13 mouse cellular contexts compared by ENCODE assay signal in the genomic region with DNA sequence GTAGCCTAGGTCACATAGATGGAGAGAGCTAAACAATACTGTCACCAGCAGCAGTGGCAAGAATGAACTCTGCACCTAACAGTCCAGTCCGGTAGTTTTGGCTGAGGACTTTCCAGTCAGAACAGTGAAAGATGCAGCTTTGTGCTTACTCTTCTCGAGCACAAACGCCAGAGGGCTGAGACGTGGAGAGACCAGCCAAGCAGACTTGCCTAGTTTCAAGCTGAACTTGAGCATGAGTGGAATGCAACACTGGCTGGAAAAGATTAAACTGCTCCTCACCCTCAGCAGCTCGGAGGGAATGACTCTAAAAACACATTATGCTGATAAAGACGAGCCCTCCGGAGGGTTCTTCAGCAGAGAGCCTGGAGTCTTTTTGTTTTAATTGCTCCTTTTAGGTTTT.
DNase-seq lines count a peak whose midpoint lies in the region; ATAC-seq lines count a peak whose summit lies in the region.
"Had no signal": no experiment of that assay in that cellular context is flagged by ENCODE, and none has a peak within 500 bp of the region (broad histone marks: within the 10 kb centered on the region; RNA-seq: fewer than 3 reads in every experiment).

No protein-coding gene starts in this region.

- intact Hi-C loops in heart, postnatal 14 days (cut with DNase I): no loop called here

- no peak overlapping the region for H3K4me3 ChIP-seq in kidney, embryonic 15.5 days (replicated peaks)
- H3K4me3 ChIP-seq: erythroblast, embryonic 14.5 days; limb, embryonic 15.5 days had no signal

- peaks cover 43% of the 10 kb centered on the region for H3K4me1 ChIP-seq in kidney, embryonic 15.5 days

- DNase-seq in embryo, embryonic 11 days: peak; percentile 35
- no peak for DNase-seq in embryo, embryonic 9.5 days (ENCODE audit: extremely low spot score)
- peak; percentile 13 for DNase-seq in kidney, adult 9 months
- DNase-seq in heart, postnatal 14 days: peak; percentile 29 to 36
- peak; percentile 31 for DNase-seq in skeletal muscle tissue, adult 2 months (ENCODE audit: low read depth, low spot score)
- DNase-seq in frontal cortex, postnatal 14 days (ENCODE audit: low spot score in 2 of 2): no peak
- DNase-seq: cerebellum, postnatal 25 days; layer of hippocampus, postnatal 36 days had no signal

- H3K4me2 ChIP-seq in kidney, embryonic 15.5 days: no peak overlapping the region
- H3K4me2 ChIP-seq: hindbrain, embryonic 14.5 days; limb, embryonic 15.5 days had no signal

- H3K36me3 ChIP-seq in kidney, embryonic 15.5 days: no peaks in the 10 kb centered on the region
- H3K36me3 ChIP-seq: limb, embryonic 15.5 days had no signal

- no peak overlapping the region for H3K9ac ChIP-seq in kidney, embryonic 15.5 days
- H3K9ac ChIP-seq: hindbrain, embryonic 14.5 days; limb, embryonic 15.5 days had no signal

- 40% methylated on average over 7 of the region's 7 CpGs for WGBS in kidney, embryonic 15.5 days

- no peak overlapping the region for H3K27ac ChIP-seq in kidney, embryonic 15.5 days
- H3K27ac ChIP-seq: hindbrain, embryonic 14.5 days; limb, embryonic 15.5 days had no signal

- H3K9me3 ChIP-seq in kidney, embryonic 15.5 days (replicated peaks): no peaks in the 10 kb centered on the region
- H3K9me3 ChIP-seq: limb, embryonic 15.5 days had no signal

- no peaks in the 10 kb centered on the region for H3K27me3 ChIP-seq in kidney, embryonic 15.5 days
- H3K27me3 ChIP-seq: limb, embryonic 15.5 days had no signal

- ATAC-seq in kidney, embryonic 15.5 days (replicated peaks; ENCODE audit: low FRiP score): no peak
- no peak for ATAC-seq in inflammation-experienced regulatory T-cells, adult 6 months

Comparison
In these comparisons a context has a peak if more than half of its experiments do, and no peak if none do; other contexts are left out.
1. DNase-seq: peak in embryo, embryonic 11 days (single experiment), kidney, adult 9 months (single experiment), heart, postnatal 14 days (2 of 2) and skeletal muscle tissue, adult 2 months (single experiment); none in embryo, embryonic 9.5 days (single experiment) and frontal cortex, postnatal 14 days (0 of 2).